Mouse (Mus musculus): ENCODE data around the gene Dpm3. TPM values are rescaled to one million over a fixed set of nuclear protein-coding genes. Genes with fewer than 3 reads are reported as not detected.

Dpm3 gene
- polyA plus RNA-seq, 1 experiment, result 231 TPM

GRCm38 (mm10) chr3:89256177-89256576, 3.0 kb upstream of the Dpm3 start:
- H3K4me3 ChIP-seq (ENCODE audit: extremely low read depth, insufficient read depth, insufficient read length), result no peak overlapping the region
- WGBS, result 72% methylated on average over 5 of the region's 5 CpGs
- H3K27ac ChIP-seq (ENCODE audit: insufficient read depth, low read length), result no peak overlapping the region
- no peaks in the 10 kb centered on the region for H3K36me3 ChIP-seq (ENCODE audit: control insufficient read depth, insufficient read depth, low read length)
- no peaks in the 10 kb centered on the region for H3K27me3 ChIP-seq (ENCODE audit: control insufficient read depth, insufficient read depth, low read length)
- H3K4me1 ChIP-seq (ENCODE audit: control insufficient read depth, insufficient read depth, insufficient read length), result peaks cover 6% of the 10 kb centered on the region; the same call in 1 of the 2 replicates
- no peak for TF ChIP-seq CTCF (IDR thresholded peaks at IDR 0.05; ENCODE audit: extremely low read depth, insufficient read depth, insufficient read length, insufficient replicate concordance)
- no peak for DNase-seq (ENCODE audit: low read depth in 1 of 2, low spot score in 2 of 2)

- TF ChIP-seq POLR2A (IDR thresholded peaks at IDR 0.05; ENCODE audit: low read depth, low read length) (no peak), CTCF (IDR thresholded peaks at IDR 0.05; ENCODE audit: extremely low read depth, insufficient read depth, insufficient read length, insufficient replicate concordance) (no peak)
- WGBS, result 84% methylated on average over 3 of the region's 3 CpGs
- no peak overlapping the region for H3K4me3 ChIP-seq (ENCODE audit: extremely low read depth, insufficient read depth, insufficient read length)
Measured at GRCm38 (mm10) chr3:89260211-89260610, 1.1 kb downstream of the Dpm3 start.

GRCm38 (mm10) chr3:89262417-89262816, 3.3 kb downstream of the Dpm3 start:
- 57% methylated on average over 10 of the region's 10 CpGs for WGBS
- Histone ChIP-seq H3K36me3 (ENCODE audit: control insufficient read depth, insufficient read depth, low read length) (no peaks in the 10 kb centered on the region), H3K4me1 (ENCODE audit: control insufficient read depth, insufficient read depth, insufficient read length) (no peaks in the 10 kb centered on the region; the same call in 1 of the 2 replicates), H3K27me3 (ENCODE audit: control insufficient read depth, insufficient read depth, low read length) (no peaks in the 10 kb centered on the region), H3K4me3 (ENCODE audit: extremely low read depth, insufficient read depth, insufficient read length) (no peak overlapping the region), H3K27ac (ENCODE audit: insufficient read depth, low read length) (no peak overlapping the region)
- no peak for TF ChIP-seq CTCF (IDR thresholded peaks at IDR 0.05; ENCODE audit: extremely low read depth, insufficient read depth, insufficient read length, insufficient replicate concordance)
- TF ChIP-seq POLR2A (IDR thresholded peaks at IDR 0.05; ENCODE audit: low read depth, low read length), result no peak
- no peak for DNase-seq (ENCODE audit: low read depth in 1 of 2, low spot score in 2 of 2)

More at GRCm38 (mm10) chr3:89260211-89260610, 1.1 kb downstream of the Dpm3 start:
- Histone ChIP-seq H3K36me3 (ENCODE audit: control insufficient read depth, insufficient read depth, low read length) (no peaks in the 10 kb centered on the region), H3K27me3 (ENCODE audit: control insufficient read depth, insufficient read depth, low read length) (no peaks in the 10 kb centered on the region), H3K4me1 (ENCODE audit: control insufficient read depth, insufficient read depth, insufficient read length) (no peaks in the 10 kb centered on the region), H3K27ac (ENCODE audit: insufficient read depth, low read length) (no peak overlapping the region)
- DNase-seq (ENCODE audit: low read depth in 1 of 2, low spot score in 2 of 2), result no peak

- WGBS, result under 1% methylated on average over 20 of the region's 20 CpGs
- no peaks in the 10 kb centered on the region; the same call in 1 of the 2 replicates for H3K36me3 ChIP-seq (ENCODE audit: control insufficient read depth, insufficient read depth, low read length)
- H3K27me3 ChIP-seq (ENCODE audit: control insufficient read depth, insufficient read depth, low read length), result no peaks in the 10 kb centered on the region
- peaks cover 8% of the 10 kb centered on the region; the same call in 1 of the 2 replicates for H3K4me1 ChIP-seq (ENCODE audit: control insufficient read depth, insufficient read depth, insufficient read length)
- no peak for TF ChIP-seq CTCF (IDR thresholded peaks at IDR 0.05; ENCODE audit: extremely low read depth, insufficient read depth, insufficient read length, insufficient replicate concordance)
- TF ChIP-seq POLR2A (IDR thresholded peaks at IDR 0.05; ENCODE audit: low read depth, low read length), result peak; percentile 93
- peak; percentile 56 to 75 for DNase-seq (ENCODE audit: low read depth in 1 of 2, low spot score in 2 of 2)
- H3K27ac ChIP-seq (ENCODE audit: insufficient read depth, low read length), result peak overlapping the region; percentile 74
- peak overlapping the region; percentile 93 for H3K4me3 ChIP-seq (ENCODE audit: extremely low read depth, insufficient read depth, insufficient read length)
Measured at GRCm38 (mm10) chr3:89266439-89266893, 7.3 kb downstream of the Dpm3 start.

GRCm38 (mm10) chr3:89268916-89269315, 9.8 kb downstream of the Dpm3 start:
- H3K36me3 ChIP-seq (ENCODE audit: control insufficient read depth, insufficient read depth, low read length), result no peaks in the 10 kb centered on the region; the same call in 1 of the 2 replicates
- no peak for TF ChIP-seq CTCF (IDR thresholded peaks at IDR 0.05; ENCODE audit: extremely low read depth, insufficient read depth, insufficient read length, insufficient replicate concordance)
- TF ChIP-seq POLR2A (IDR thresholded peaks at IDR 0.05; ENCODE audit: low read depth, low read length), result no peak
- 89% methylated on average over 8 of the region's 8 CpGs for WGBS
- no peak overlapping the region for H3K4me3 ChIP-seq (ENCODE audit: extremely low read depth, insufficient read depth, insufficient read length)
- H3K27me3 ChIP-seq (ENCODE audit: control insufficient read depth, insufficient read depth, low read length), result no peaks in the 10 kb centered on the region
- no peak for DNase-seq (ENCODE audit: low read depth in 1 of 2, low spot score in 2 of 2)
- peaks cover 8% of the 10 kb centered on the region; the same call in 1 of the 2 replicates for H3K4me1 ChIP-seq (ENCODE audit: control insufficient read depth, insufficient read depth, insufficient read length)
- no peak overlapping the region for H3K27ac ChIP-seq (ENCODE audit: insufficient read depth, low read length)

GRCm38 (mm10) chr3:89270051-89270755, 11.0 kb downstream of the Dpm3 start, which contains the start of gene Slc50a1:
TSS of gene Slc50a1 (minus strand) at chr3:89270570.
- no peaks in the 10 kb centered on the region for H3K27me3 ChIP-seq (ENCODE audit: control insufficient read depth, insufficient read depth, low read length)
- H3K27ac ChIP-seq (ENCODE audit: insufficient read depth, low read length), result peak within 1 kb of the TSS; percentile 88
- 1% methylated on average over 39 of the region's 39 CpGs for WGBS
- peak in 1 of 2 experiments; percentile 82 for DNase-seq (ENCODE audit: low read depth in 1 of 2, low spot score in 2 of 2)
- H3K36me3 ChIP-seq (ENCODE audit: control insufficient read depth, insufficient read depth, low read length), result no peaks in the 10 kb centered on the region; the same call in 1 of the 2 replicates
- peak within 1 kb of the TSS; percentile 96 for H3K4me3 ChIP-seq (ENCODE audit: extremely low read depth, insufficient read depth, insufficient read length)
- TF ChIP-seq CTCF (IDR thresholded peaks at IDR 0.05; ENCODE audit: extremely low read depth, insufficient read depth, insufficient read length, insufficient replicate concordance) (peak; percentile 33; the same call in 1 of the 2 replicates), POLR2A (IDR thresholded peaks at IDR 0.05; ENCODE audit: low read depth, low read length) (peak; percentile 77)
- H3K4me1 ChIP-seq (ENCODE audit: control insufficient read depth, insufficient read depth, insufficient read length), result peaks cover 8% of the 10 kb centered on the region; the same call in 1 of the 2 replicates

- Histone ChIP-seq H3K36me3 (ENCODE audit: control insufficient read depth, insufficient read depth, low read length) (no peaks in the 10 kb centered on the region; the same call in 1 of the 2 replicates), H3K27me3 (ENCODE audit: control insufficient read depth, insufficient read depth, low read length) (no peaks in the 10 kb centered on the region), H3K4me1 (ENCODE audit: control insufficient read depth, insufficient read depth, insufficient read length) (peaks cover 8% of the 10 kb centered on the region; the same call in 1 of the 2 replicates), H3K27ac (ENCODE audit: insufficient read depth, low read length) (peak overlapping the region; percentile 88; the same call in 1 of the 2 replicates), H3K4me3 (ENCODE audit: extremely low read depth, insufficient read depth, insufficient read length) (no peak overlapping the region)
- TF ChIP-seq CTCF (IDR thresholded peaks at IDR 0.05; ENCODE audit: extremely low read depth, insufficient read depth, insufficient read length, insufficient replicate concordance) (no peak), POLR2A (IDR thresholded peaks at IDR 0.05; ENCODE audit: low read depth, low read length) (no peak)
- no peak for DNase-seq (ENCODE audit: low read depth in 1 of 2, low spot score in 2 of 2)
- WGBS, result 79% methylated on average over 6 of the region's 6 CpGs
Measured at GRCm38 (mm10) chr3:89270891-89271290, 11.7 kb downstream of the Dpm3 start.

Data from spleen, adult 2 months (tissue).